Mouse (Mus musculus): ENCODE results near the gene Bmpr1b. TPM values are rescaled to one million over a fixed set of nuclear protein-coding genes. Genes with fewer than 3 reads are reported as not detected.
"Not testable (repeated sequence)": the region's sequence is repeated elsewhere in the genome, so short reads cannot be mapped to it uniquely, and the experiment has no call there.

The Bmpr1b gene
- total RNA-seq (2021): under 1 TPM; 0.22 to 0.24 TPM

DNA sequence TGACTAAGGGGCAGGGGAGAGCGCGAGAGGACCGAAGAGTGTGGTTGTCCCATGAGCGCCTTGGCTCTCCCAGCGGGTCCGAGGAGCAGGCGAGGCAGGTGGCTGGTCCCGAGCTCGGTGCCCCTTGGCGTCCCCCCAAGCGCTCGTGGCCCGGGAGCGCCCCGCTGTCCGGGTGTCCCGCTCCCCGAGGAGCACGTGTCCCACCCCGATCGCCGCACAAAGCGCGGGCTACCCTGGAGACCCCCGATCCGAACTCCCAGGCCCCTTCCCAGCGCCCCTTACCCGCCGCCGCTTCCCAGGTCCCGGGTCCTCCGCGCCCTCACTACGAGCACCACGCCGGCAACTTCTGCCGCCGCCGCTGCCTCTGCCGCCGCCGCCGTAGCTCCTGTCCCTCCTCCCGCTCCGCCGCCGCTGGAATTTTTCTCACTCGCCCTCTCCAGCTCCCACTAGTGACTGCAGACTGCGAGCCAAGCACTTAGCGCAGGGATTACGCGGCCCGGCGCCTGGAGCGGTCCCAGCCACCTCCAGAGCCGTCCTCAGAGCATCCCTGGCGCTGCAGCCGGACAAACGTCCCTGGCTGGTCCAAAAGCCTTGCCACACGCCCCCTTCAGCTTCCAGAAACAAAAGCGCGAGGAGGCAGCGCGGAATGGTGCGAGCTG, at the start of gene Bmpr1b:
Gene Bmpr1b, minus strand, starts transcription at position 563 of the 659 bp plus-strand sequence.
- peak; percentile 69 to 70 for DNase-seq
- intact Hi-C loops (cut with DNase I): no loop called here

DNA sequence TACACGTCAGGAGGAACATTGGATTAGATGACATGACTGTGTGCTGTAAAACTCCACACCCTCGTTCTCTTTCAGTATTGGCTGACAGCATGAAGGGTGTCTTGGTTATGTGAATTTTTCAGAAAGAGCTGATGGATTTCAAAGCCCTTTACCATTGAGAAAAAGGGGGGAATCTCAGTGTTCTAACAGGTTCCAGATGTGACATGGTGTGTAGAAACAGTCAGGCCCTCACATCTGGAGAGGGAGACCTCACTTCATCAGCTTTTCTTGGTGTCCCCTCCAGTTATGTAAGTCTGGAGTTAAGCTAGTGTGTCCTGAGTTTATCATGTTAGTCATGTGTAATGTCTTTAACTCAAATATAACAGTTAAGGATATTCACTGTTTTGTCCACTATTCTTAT, 43.6 kb upstream of the Bmpr1b start:
- intact Hi-C loops (cut with DNase I): no loop called here
- DNase-seq: no peak

DNA sequence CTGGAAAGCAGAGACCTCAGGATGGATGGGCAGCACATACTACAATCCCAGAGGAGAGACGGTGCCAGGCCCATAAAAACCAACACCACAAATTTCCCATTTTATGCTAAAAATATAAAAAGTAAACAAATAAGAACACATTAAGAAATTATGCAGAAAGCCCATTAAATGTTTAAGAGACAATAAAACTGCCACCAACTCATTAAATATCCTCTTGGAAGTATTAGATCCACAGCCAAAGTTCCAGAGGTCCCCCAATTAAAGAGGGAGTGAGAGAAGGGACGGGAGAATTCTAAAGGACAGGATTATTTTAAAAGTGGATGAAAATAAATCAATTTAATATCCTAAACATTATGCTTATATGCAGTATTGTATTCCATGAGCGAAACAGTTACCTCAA, 43.0 kb upstream of the Bmpr1b start:
- no peak for DNase-seq
- intact Hi-C loops (cut with DNase I): no loop called here

DNA sequence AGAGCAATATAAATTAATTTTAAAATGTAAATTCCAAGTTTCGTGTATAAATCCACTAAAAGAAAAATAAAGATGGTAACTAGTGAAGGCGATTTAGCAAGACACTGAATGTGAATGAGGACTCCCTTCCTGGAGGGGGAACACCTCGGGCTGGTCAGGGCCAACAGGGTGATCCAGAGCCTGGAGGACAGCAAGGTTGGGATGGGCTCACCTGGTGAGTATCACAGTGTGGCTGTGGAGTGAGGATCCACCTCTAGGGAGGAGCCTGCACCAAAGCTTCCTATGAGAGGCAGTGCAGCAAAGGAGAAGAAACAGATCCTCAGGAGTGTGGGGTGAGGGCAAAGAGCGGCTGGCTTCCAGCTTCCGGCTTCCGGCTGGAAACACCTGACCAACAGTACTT, 40.8 kb upstream of the Bmpr1b start:
- no peak for DNase-seq
- intact Hi-C loops (cut with DNase I): no loop called here

DNA sequence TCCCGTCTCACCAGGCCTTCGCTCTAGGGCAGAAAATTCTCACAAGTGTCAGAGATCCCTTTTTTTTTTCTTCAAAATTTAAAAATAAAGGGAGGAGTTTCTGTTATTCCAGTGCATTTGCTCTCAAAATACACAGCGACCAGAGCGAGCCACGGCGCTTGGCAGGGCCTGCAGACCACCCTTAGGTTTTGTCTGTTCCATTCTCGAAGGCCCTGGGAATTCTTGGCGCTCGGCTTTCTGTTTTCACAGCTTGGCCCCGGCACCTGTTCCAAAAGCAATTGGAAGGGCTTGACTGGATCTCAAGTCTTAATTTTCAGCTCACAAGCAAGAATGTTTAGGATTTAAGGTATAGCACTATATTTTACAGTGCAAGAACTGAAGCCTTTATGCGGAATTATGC, 39.8 kb upstream of the Bmpr1b start:
- DNase-seq: no peak
- intact Hi-C loops (cut with DNase I): no loop called here

DNA sequence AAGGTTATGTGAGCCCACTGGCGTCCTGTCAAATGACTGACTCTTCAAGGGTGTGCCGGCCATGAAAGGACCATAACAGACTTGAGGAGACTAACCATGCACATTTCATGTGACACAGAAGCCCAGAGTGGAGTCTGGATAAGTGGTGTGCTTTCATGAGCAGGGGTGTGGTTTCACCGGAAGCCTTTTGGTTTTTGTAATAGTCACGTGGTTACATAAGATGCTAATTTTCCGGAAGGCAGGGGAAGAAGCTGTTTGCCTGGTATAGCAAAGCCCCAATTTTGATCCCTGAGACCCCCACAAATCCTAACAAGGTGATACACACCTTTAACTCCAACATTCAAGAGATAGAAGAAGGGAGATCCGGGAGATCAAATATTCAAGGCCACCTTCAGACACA, 38.3 kb upstream of the Bmpr1b start:
- intact Hi-C loops (cut with DNase I): no loop called here

DNA sequence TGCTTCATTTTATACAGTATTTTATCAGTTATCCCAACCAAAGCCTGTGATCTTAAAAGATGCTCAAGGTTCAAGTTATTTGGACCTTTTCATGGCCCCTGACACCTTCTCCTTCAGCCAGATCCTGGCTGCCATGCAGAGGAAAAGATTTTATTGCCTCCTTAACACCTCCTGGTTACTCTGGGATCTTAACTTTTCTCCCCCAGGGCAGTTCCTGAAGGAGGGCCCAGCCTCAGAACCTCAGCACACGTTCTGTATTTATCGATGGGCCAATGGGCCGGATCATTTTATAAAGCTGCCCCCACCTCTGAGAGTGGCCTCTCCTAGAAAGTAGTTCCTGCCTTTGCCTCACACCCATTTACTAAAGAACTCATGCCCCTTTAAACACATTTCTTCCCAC, 37.1 kb upstream of the Bmpr1b start:
- DNase-seq: no peak
- intact Hi-C loops (cut with DNase I): no loop called here

More for the DNA sequence above, 38.3 kb upstream of the Bmpr1b start:
- DNase-seq: no peak

DNA sequence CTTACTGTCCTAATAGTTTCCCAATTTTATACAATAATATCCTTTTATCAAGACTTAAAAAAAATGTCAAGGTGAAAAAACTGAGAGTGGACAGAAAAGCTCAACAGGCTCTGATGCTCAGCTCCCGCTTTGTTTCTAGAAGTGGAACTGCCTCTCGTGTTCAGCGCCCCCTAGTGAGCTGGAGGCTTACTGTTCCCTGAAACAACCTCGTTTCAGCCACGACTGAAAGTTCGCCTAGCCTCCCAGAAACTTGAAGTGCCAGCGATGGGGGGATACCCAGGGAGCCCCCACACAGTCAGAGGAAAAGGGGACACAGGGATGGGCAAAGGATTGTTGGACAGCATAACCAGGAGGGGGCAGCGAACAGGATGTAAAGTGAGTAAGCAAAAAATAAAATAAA, 26.9 kb upstream of the Bmpr1b start:
- no peak for DNase-seq
- intact Hi-C loops (cut with DNase I): no loop called here

DNA sequence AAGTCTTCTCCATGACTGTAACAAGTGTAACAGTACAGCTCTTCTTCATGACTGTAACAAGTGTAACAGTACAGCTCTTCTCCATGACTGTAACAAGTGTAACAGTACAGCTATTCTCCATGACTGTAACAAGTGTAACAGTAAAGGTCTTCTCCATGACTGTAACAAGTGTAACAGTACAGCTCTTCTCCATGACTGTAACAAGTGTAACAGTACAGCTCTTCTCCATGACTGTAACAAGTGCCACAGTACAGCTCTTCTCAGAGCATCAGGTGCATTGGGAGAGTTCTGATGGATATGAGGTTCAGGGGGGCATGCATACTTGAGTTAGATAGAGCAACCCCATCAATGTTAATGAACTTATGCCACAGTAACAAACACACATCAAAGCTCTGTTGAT, 22.4 kb upstream of the Bmpr1b start:
- DNase-seq; intact Hi-C loops (cut with DNase I): not testable (repeated sequence)

DNA sequence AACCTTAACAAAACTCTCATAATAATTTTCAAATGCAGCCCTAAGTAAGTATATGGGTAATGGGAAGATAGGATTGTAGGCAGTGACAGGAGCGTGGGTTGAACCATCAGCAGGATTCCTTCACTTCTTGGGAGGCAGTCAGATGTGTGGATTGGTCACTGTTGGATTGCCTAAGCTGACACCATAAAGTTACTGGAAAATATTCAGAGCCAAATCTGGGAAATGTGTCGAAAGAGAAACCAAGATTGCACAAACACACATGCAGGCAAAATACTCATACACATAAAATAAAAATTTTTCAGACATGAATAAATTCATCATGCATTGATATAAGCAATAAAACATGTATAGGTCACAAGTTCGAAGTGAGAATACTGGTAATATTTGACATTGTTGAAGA, 17.3 kb upstream of the Bmpr1b start:
- intact Hi-C loops (cut with DNase I): no loop called here
- no peak for DNase-seq

DNA sequence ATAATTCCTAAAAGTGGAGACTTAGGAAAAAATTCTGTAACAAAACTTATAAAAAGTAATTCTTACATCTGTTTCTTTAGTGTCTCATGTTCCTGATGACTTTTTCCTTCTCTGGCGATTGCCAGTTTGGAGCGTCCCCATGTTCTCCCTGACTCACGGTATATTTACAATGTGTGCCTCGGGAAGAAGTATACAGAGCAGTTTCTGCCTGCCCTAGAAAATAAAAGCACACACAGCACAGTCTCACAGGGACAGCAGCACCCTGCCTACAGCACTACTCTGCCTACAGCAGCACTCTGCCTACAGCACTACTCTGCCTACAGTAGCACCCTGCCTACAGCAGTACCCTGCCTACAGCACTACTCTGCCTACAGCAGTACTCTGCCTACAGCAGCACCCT, 4.8 kb upstream of the Bmpr1b start:
- intact Hi-C loops (cut with DNase I): no loop called here
- DNase-seq: no peak

DNA sequence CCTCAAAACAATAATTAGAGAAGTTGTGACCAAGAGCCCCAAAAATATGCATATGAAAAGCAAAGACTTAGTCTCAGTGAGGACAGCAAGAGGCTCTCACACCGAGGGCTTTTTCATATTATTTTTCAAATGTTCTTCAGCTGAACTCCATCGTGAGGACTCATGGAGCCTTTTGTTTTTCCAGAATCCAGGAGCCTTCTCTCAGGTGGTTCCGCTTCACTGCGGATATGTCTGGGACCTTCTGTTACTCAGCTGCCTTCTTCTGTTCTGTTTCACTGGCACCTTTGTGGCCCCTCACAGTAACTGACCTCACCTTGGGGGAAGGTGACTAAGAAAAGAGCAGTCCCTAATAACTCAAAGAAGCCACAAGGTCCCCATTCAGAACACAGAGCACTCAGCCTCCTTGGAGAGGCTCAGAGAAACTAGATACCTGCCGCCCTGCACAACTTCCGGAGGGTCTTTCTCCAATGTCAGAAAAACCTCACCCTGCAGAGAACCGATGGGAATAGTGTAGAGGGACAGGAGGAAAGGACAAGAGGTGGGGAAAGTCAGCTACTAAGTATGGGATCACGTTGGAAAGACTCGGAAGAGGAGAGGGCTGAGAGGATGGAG, 868 bp downstream of the Bmpr1b start:
- DNase-seq: no peak
- intact Hi-C loops (cut with DNase I): no loop called here

DNA sequence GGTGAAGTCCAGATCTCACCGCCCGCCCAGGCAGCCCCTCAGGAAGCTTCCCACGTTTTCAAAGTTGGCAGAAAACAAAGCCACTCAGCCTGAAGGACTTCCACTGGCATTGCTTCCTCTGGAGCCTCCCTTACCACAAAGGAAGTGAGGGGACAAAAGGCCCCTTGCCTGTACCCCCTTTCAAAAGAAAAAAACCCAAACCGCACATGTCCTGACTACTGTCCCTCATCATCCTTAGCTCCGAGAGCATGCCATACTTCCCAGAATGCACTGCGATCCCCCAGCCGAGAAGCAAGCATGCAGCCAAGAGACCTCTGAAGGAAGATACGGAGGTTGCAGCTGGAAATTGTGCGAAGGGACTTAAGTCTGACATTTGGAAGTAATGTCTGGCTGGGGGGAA, 4.2 kb downstream of the Bmpr1b start:
- intact Hi-C loops (cut with DNase I): no loop called here
- DNase-seq: peak in 1 of 2 experiments; percentile 5

DNA sequence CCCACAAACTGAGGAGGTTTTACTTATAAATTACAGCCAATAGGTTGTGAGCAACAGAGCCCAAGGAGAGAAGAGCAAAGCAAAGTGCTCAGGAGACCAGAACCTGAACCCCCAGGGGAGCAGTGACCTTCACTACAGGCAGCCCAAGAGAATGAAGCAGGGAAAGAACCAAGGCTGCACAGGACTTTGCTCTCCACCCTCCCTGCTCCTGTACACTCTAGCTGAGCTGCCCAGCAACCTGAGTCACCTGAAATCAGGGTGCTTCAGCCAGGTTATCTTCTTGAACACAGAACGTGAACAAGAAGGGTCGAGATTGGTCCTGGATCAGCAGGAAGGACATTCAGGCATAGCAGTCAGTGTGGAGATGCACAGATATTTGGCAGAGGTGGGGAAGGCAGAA, 5.3 kb downstream of the Bmpr1b start:
- no peak for DNase-seq
- intact Hi-C loops (cut with DNase I): no loop called here

DNA sequence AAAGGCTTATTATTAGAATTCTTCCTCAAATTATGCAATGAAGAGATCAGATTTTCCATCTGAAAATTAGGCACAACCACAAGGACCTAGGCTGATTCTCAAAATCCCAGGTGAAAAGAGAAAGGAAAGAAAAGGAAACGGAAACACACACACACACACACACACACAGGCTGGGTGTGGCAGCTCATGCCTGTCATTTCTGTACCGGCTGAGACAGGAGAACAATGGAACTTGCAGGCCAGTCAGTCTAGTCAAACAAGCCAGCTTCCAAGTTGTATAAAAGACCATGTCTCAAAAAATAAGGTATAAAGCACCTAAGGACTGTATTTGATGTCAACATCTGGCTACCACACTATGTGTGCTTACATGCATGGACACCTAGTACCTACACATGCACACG, 7.8 kb downstream of the Bmpr1b start:
- no peak for DNase-seq
- intact Hi-C loops (cut with DNase I): no loop called here

DNA sequence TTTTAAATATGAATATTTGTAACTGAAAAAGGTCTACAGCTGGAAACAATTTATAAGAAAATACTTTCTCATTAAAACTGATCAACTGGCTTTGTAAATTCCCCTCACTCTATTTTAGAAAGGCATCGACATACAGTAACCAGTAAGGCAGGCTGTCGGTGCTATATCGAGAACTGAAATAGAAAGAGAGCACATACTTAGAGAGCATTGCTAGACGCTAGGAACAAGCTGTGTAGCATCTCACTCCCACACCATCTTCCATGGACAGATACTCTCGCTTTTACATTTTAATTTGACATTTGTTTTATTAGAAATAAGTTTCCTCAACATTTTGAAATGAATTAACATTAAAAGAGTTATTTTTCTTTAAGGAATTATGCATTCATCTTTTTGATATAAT, 17.2 kb downstream of the Bmpr1b start:
- intact Hi-C loops (cut with DNase I): no loop called here
- no peak for DNase-seq

DNA sequence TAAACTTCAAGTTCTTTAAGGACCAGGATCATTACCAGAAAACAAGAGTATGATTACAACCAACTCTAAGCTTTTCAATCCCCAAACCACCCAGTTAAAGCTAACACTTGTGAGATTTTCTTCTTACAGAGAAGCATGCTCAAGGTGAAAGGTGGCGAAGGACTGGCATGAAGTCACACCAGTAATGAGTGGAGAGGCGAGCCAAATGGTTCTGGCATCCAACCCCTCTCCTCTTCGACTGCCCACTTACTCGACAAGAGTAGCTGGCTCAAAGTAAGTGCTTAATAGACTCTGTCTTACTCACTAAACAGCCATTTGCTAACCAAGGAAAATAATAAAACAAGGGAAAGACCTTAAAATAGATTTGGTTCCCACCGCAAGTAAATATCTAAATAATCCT, 30.4 kb downstream of the Bmpr1b start:
- DNase-seq: peak in 1 of 2 experiments; percentile 7
- intact Hi-C loops (cut with DNase I): no loop called here

DNA sequence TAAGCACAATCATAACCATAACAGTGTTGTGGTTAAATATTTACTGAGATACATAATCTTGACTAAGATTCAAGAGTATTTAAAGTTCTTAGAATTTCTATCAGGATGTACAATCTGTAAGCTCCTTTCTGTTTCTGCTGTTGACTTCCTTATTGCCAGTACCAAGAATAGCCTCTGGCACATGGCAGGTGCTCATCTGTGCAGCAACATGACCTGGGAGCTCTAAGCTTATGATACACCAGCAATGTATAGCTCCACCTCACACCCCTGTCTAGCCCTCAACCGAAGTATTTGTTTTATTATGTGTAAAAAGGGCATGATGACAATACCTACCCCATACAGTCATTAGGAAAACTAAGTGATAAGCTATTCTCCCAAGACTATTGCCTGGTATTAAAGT, 42.8 kb downstream of the Bmpr1b start:
- intact Hi-C loops (cut with DNase I): no loop called here
- no peak for DNase-seq

DNA sequence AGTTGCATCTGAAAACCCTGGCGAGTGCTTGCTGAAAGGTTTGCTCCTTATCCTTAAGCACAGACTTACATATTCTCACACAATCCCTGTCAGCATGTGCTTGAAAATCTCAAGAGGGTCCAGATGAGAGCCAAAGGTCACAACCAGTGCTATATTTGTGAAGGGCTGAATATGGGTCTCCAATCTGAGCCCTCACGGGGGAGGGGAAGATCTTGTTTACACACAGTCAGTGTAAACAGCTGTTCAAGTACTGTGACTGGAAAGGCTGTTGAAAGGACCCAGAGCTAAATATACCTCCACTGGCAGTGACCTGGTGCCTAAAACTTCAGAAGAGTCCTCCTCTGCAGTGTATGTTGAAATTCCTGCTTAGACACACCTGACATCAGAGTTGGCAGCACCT, 43.7 kb downstream of the Bmpr1b start:
- intact Hi-C loops (cut with DNase I): no loop called here
- peak; percentile 73 for DNase-seq

DNA sequence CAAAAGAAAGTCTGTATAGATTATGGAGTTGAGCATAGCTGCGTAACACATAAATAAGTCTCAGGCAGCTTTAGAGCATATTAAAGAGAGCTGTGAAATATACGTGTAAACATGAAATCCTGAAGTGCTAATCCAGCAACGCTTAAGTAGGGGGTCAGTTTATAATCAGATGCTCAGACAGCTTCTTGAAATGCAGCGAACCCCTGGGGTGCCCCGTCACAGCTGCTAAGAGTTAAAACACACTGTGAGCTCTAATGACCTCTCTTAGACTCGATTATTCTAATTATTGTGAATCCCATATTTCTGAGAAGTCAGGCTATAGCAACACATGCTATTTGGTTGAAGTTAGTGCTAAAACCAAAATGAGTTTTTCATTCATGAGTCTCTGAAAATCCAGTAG, 45.0 kb downstream of the Bmpr1b start:
- intact Hi-C loops (cut with DNase I): no loop called here
- DNase-seq: no peak

DNA sequence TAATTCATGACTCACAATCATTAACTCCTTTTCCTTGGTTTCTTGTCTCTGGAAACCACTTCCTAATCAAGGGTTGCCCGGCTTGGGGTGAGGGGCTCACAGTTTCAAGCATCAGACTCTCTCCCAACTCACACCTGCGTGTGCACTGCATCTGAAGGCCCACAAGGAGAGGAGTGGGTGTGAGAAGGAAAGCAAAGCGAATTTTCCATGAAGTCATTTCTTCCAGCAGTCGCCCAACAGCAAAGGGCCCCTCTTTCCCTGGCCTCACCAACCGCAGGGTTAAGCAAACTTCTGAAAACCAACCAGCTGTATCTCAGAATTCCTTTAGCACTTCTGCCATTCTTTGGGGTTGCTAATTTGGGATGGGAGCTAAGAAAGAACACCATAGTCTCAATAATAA, 46.8 kb downstream of the Bmpr1b start:
- no peak for DNase-seq
- intact Hi-C loops (cut with DNase I): no loop called here

DNA sequence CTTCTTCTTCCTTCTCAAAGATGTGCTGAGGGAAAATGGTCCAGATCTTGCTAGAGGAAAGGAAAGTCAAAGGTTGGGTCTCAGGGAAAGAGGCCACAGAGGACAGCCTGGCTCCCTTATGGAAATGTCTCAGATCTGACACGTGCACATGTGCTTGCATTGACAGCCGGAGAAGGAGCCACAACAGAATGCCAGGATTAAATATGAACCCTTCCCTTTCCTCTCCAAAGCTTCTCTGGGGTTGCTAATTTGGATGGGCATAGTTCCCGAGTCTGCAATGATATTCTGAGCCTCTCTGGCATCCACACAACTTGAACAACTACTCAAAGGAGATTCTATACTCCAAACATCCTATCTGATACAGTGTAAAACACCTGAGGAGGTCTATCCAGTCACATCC, 48.4 kb downstream of the Bmpr1b start:
- DNase-seq: no peak
- intact Hi-C loops (cut with DNase I): no loop called here

DNA sequence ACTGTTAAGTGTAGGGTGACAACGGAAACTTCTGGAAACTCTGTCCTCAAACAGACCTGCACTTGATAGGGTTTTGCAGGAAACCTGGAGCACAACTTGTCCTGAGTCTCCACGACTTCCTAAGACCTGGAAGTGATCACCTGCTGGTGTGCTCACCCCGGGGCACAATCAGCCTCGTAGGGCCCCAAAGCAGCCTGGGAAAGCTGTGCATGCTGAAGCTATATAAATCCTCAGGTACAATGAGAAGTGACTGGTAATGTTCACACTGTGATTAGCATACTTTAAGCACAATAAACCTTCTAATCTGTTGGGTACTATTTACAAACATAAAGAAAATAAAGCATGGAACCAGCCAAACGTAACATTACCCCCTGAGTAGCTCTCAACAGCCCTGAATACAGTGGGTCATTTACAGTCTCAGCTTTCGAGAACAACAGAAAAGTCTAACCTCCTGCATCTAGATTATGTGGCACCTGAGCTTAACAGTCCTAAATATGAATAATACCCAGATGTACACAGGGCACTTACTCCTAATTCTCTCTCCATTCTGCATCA, 54.4 kb downstream of the Bmpr1b start:
- intact Hi-C loops (cut with DNase I): no loop called here
- no peak for DNase-seq
